Mouse (Mus musculus) kidney, embryonic 16.5 days (tissue): Measurements from ENCODE around the gene Chd1. TPM values are rescaled to one million over a fixed set of nuclear protein-coding genes. Genes with fewer than 3 reads are reported as not detected.
"Not testable (repeated sequence)": the region's sequence is repeated elsewhere in the genome, so short reads cannot be mapped to it uniquely, and the experiment has no call there.

Source experiments
- ATAC-seq: fragments of 200-750 bp; cut with Nextera tagmentation; 2 replicates; pipeline ENCODE4 v1.8.0; 2017; ENCODE audit warnings: moderate TSS enrichment; ENCODE audit not compliant: low FRiP score, low TSS enrichment
- H3K27ac ChIP-seq: fragments of 300-500 bp; sonication (generic); 2 replicates; pipeline ENCODE4 v1.5.1; 2014; ENCODE audit warnings: low read length
- H3K27me3 ChIP-seq: fragments of 300-500 bp; sonication (generic); 2 replicates; pipeline ENCODE4 v1.6.1; 2014; ENCODE audit warnings: low read length, control low read depth, mixed read lengths; ENCODE audit not compliant: insufficient read depth
- H3K36me3 ChIP-seq: fragments of 300-500 bp; sonication (generic); 2 replicates; pipeline ENCODE4 v1.6.1; 2014; ENCODE audit warnings: low read length, control low read depth, mixed read lengths; ENCODE audit not compliant: insufficient read depth
- H3K4me1 ChIP-seq: fragments of 300-500 bp; sonication (generic); 2 replicates; pipeline ENCODE4 v1.6.1; 2014; ENCODE audit warnings: low read length, control low read depth, mixed read lengths; ENCODE audit not compliant: insufficient read depth
- H3K4me2 ChIP-seq: fragments of 300-500 bp; sonication (generic); replicated peaks from 2 replicates; pipeline ENCODE4 v1.6.1; 2014; ENCODE audit warnings: low read depth, low read length
- H3K4me3 ChIP-seq: fragments of 300-500 bp; sonication (generic); 2 replicates; pipeline ENCODE4 v1.5.1; 2014; ENCODE audit warnings: mild to moderate bottlenecking, low read length
- H3K9ac ChIP-seq: fragments of 300-500 bp; sonication (generic); replicated peaks from 2 replicates; pipeline ENCODE4 v1.6.1; 2014; ENCODE audit warnings: low read length
- H3K9me3 ChIP-seq: fragments of 300-500 bp; sonication (generic); 2 replicates; pipeline ENCODE4 v1.6.1; 2016; ENCODE audit warnings: low read length, control low read depth
- WGBS: fragments of 180-500 bp; shearing (Covaris S2); extraction: QIAGEN DNeasy Blood & Tissue Kit; methylation state at CpG from one replicate; pipeline ENCODE4 v1.1.7; 2014; 5-methylcytosine and 5-hydroxymethylcytosine counted together
- polyA plus RNA-seq: library from polyadenylated mRNA; unstranded; fragments of >200 nt; fragmentation: Nextera tagmentation; extraction: Ambion mirVana; gene quantifications from 2 replicates; pipeline ENCODE4 v1.2.1, GENCODE M21; 2015

The Chd1 gene
- polyA plus RNA-seq, 1 experiment from 2014 or later: 19.4 TPM

DNA sequence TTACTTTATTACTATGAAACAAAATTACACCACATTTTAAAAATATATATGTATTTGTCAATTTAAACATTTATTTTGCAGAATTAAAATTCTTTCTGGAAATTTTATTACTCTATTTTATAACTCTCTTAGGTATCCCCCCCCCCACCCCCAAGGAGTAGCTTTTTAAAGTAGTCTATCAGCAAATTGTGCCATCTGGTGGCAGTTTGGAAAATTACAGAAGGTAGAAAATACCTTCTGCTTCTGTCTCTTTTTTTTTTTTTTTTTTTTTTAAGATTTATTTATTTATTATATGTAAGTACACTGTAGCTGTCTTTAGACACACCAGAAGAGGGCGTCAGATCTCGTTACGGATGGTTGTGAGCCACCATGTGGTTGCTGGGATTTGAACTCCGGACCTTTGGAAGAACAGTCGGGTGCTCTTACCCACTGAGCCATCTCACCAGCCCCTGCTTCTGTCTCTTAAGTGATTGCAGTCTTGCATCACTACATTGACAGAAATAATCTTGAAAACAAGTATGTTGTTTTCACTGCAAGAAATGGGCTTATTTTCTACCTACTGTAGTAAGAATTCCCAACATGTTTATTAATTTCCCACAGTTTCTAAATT, 19.2 kb downstream of the Chd1 start:
- H3K4me3 ChIP-seq, H3K4me2 ChIP-seq, H3K9me3 ChIP-seq, H3K4me1 ChIP-seq, H3K27me3 ChIP-seq, H3K27ac ChIP-seq, H3K9ac ChIP-seq, ATAC-seq: not testable (repeated sequence)
- peaks cover 36% of the 10 kb centered on the region for H3K36me3 ChIP-seq
- WGBS: 94% methylated on average over 2 of the region's 5 CpGs

GRCm38 (mm10) chr17:15731706-15732105, 26.9 kb downstream of the Chd1 start:
- H3K4me3 ChIP-seq: no peak overlapping the region
- peaks cover 54% of the 10 kb centered on the region for H3K36me3 ChIP-seq
- no peak overlapping the region for H3K27ac ChIP-seq
- H3K4me2 ChIP-seq: no peak overlapping the region
- H3K9ac ChIP-seq: no peak overlapping the region
- no peaks in the 10 kb centered on the region for H3K27me3 ChIP-seq
- H3K9me3 ChIP-seq: no peaks in the 10 kb centered on the region
- no peak for ATAC-seq
- WGBS: 94% methylated on average over 5 of the region's 5 CpGs
- H3K4me1 ChIP-seq: no peaks in the 10 kb centered on the region

DNA sequence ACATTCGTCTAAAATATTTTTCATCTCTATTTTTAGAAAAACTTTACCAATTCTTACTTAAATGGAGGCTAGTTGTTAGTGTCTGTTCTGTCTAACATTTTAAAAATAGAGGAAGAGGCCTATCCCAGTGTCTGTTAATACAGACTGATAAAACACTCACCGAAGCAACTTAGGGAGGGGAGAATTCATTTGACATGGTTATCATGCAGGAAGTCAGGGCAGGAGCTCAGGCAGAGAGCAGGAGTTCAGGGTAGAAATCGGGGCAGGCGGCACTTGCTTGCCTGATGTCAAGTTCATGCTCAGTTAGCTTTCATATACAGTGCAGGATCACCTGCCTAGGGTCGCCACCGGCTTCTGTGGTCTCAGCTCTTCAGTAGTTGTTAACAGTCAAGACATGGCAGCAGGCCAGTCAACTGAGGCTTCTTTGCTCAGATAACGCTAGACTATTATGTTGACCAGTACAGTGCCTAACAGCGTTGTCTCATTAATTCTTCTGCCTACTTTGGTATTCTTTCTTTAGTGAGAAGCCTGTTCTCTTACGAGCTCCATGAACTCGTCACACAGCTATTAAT, 32.7 kb downstream of the Chd1 start:
- H3K4me3 ChIP-seq: no peak overlapping the region
- H3K27me3 ChIP-seq: no peaks in the 10 kb centered on the region
- H3K4me2 ChIP-seq: no peak overlapping the region
- H3K27ac ChIP-seq: no peak overlapping the region
- H3K4me1 ChIP-seq: no peaks in the 10 kb centered on the region
- no peaks in the 10 kb centered on the region for H3K9me3 ChIP-seq
- WGBS: 94% methylated on average over 10 of the region's 10 CpGs
- no peak overlapping the region for H3K9ac ChIP-seq
- no peak for ATAC-seq
- H3K36me3 ChIP-seq: peaks cover 41% of the 10 kb centered on the region

DNA sequence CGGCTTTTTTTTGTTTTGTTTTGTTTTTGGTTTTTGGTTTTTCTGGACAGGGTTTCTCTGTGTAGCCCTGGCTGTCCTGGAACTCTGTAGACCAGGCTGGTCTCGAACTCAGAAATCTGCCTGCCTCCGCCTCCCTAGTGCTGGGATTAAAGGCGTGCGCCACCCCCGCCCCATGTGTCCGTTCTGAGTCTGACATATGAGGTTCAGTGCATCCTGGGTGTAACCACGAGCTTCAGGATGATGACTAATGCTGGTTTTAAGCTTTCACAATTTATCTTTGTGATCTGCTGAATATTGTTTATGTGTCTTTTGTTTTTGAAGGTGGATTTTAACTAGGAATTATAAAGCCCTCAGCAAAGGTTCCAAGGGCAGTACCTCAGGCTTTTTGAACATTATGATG, 37.1 kb downstream of the Chd1 start:
- no peaks in the 10 kb centered on the region for H3K4me1 ChIP-seq
- ATAC-seq: no peak
- H3K4me3 ChIP-seq: no peak overlapping the region
- H3K4me2 ChIP-seq: no peak overlapping the region
- 84% methylated on average over 8 of the region's 8 CpGs for WGBS
- no peaks in the 10 kb centered on the region for H3K27me3 ChIP-seq
- H3K27ac ChIP-seq: no peak overlapping the region
- H3K36me3 ChIP-seq: peaks cover 48% of the 10 kb centered on the region
- H3K9ac ChIP-seq: no peak overlapping the region
- H3K9me3 ChIP-seq: no peaks in the 10 kb centered on the region

GRCm38 (mm10) chr17:15742953-15743352, 38.2 kb downstream of the Chd1 start:
- Histone ChIP-seq H3K4me2 (no peak overlapping the region), H3K27ac (no peak overlapping the region), H3K36me3 (peaks cover 44% of the 10 kb centered on the region), H3K27me3 (no peaks in the 10 kb centered on the region), H3K4me3 (no peak overlapping the region), H3K4me1 (no peaks in the 10 kb centered on the region), H3K9ac (no peak overlapping the region), H3K9me3 (no peaks in the 10 kb centered on the region)
- ATAC-seq: no peak
- WGBS: 92% methylated on average over 10 of the region's 10 CpGs

DNA sequence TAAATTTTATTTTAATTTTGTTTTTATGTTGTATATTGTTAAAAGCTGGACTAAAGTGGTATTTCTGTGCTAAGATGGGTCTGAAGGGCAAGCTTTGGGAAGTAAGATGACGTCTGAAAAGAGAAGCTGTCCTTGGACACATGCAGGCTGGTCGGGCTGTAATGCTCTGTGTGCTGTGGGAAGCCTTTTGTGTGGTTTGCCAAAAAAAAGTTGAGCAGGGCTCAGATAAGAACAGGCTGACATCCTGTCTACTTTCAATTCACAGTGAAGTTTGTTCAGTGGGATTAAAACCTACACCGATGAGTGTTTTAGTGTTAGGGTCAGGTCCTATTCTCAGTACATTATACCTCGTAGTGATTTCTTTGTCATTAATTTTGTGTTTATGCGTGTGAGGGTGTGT, 38.6 kb downstream of the Chd1 start:
- 93% methylated on average over 5 of the region's 5 CpGs for WGBS
- ATAC-seq: no peak
- H3K9ac ChIP-seq: no peak overlapping the region
- H3K4me3 ChIP-seq: no peak overlapping the region
- H3K4me1 ChIP-seq: no peaks in the 10 kb centered on the region
- no peak overlapping the region for H3K27ac ChIP-seq
- H3K27me3 ChIP-seq: no peaks in the 10 kb centered on the region
- no peak overlapping the region for H3K4me2 ChIP-seq
- no peaks in the 10 kb centered on the region for H3K9me3 ChIP-seq
- H3K36me3 ChIP-seq: peaks cover 47% of the 10 kb centered on the region

- no peak overlapping the region for H3K9ac ChIP-seq
- H3K9me3 ChIP-seq: no peaks in the 10 kb centered on the region
- no peaks in the 10 kb centered on the region for H3K4me1 ChIP-seq
- no peaks in the 10 kb centered on the region for H3K27me3 ChIP-seq
- no peak overlapping the region for H3K27ac ChIP-seq
- ATAC-seq: no peak
- H3K4me3 ChIP-seq: no peak overlapping the region
- H3K4me2 ChIP-seq: no peak overlapping the region
- WGBS: 86% methylated on average over 11 of the region's 11 CpGs
- H3K36me3 ChIP-seq: peaks cover 58% of the 10 kb centered on the region
Observed at GRCm38 (mm10) chr17:15746696-15747095, 41.9 kb downstream of the Chd1 start.

GRCm38 (mm10) chr17:15748022-15748421, 43.3 kb downstream of the Chd1 start:
- Histone ChIP-seq H3K4me2 (no peak overlapping the region), H3K4me3 (no peak overlapping the region), H3K27me3 (no peaks in the 10 kb centered on the region), H3K4me1 (no peaks in the 10 kb centered on the region), H3K27ac (no peak overlapping the region), H3K36me3 (peaks cover 56% of the 10 kb centered on the region), H3K9ac (no peak overlapping the region), H3K9me3 (no peaks in the 10 kb centered on the region)
- ATAC-seq: no peak
- 92% methylated on average over 6 of the region's 6 CpGs for WGBS

DNA sequence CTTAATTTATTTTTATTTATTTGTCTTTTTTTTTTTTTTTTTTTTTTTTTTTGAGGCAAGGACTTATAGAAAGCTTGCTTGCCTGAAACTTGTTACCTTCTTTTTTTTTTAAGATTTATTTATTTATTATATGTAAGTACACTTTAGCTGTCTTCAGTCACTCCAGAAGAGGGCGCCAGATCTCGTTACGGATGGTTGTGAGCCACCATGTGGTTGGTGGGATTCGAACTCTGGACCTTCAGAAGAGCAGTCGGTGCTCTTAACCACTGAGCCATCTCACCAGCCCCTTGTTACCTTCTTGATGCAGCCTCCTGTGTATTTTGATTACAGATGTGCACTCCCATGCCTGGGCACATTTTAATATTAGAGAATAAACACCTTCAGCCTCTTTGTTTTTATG, 46.5 kb downstream of the Chd1 start:
- not testable (repeated sequence) for H3K27me3 ChIP-seq, H3K4me3 ChIP-seq, ATAC-seq, H3K4me2 ChIP-seq, H3K4me1 ChIP-seq, H3K27ac ChIP-seq, H3K9ac ChIP-seq, H3K9me3 ChIP-seq
- peaks cover 56% of the 10 kb centered on the region for H3K36me3 ChIP-seq
- WGBS: 95% methylated on average over 5 of the region's 5 CpGs

DNA sequence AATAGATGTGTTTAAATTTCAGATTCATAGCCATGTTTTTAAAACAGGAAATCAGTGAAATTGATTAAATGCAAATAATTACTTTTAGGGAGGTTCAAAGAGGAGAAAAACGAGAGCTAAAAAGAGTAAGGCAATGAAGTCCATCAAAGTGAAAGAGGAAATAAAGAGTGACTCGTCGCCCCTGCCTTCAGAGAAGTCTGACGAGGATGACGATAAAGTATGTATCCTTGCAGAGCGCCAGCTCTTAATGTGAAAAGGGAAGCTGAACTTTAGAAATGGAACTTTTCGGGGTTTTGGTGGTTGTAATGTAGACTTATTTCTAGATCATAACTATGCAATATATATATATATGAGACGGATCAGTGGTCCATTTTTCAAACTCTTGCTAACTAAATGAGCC, 56.4 kb downstream of the Chd1 start:
- no peaks in the 10 kb centered on the region for H3K9me3 ChIP-seq
- H3K4me2 ChIP-seq: no peak overlapping the region
- 91% methylated on average over 8 of the region's 8 CpGs for WGBS
- no peaks in the 10 kb centered on the region for H3K4me1 ChIP-seq
- no peak overlapping the region for H3K4me3 ChIP-seq
- peaks cover 57% of the 10 kb centered on the region for H3K36me3 ChIP-seq
- no peaks in the 10 kb centered on the region for H3K27me3 ChIP-seq
- no peak overlapping the region for H3K9ac ChIP-seq
- H3K27ac ChIP-seq: no peak overlapping the region
- no peak for ATAC-seq
